Mouse (Mus musculus) limb, embryonic 14.5 days (tissue): ENCODE measurements around the gene Col18a1. TPM values are rescaled to one million over a fixed set of nuclear protein-coding genes. Genes with fewer than 3 reads are reported as not detected.
A peak's percentile ranks its signal among the peaks of the same experiment; 100 is the strongest.

Experiments used
- ATAC-seq: fragments of 200-750 bp; cut with Nextera tagmentation; 2 replicates; pipeline ENCODE4 v1.8.0; 2017; ENCODE audit warnings: low read depth, moderate number of reproducible peaks, moderate TSS enrichment; ENCODE audit not compliant: low FRiP score
- DNase-seq: peaks from one replicate; pipeline ENCODE4 v3.0.0-alpha.2; 2015; ENCODE audit warnings: low spot score
- H3K27ac ChIP-seq: fragments of 300-500 bp; sonication (generic); replicated peaks from 2 replicates; pipeline ENCODE4 v1.5.1; 2014; ENCODE audit warnings: low read depth, mild to moderate bottlenecking, low read length, moderate library complexity, mixed read lengths
- H3K27me3 ChIP-seq: fragments of 300-500 bp; sonication (generic); 2 replicates; pipeline ENCODE4 v1.6.1; 2014; ENCODE audit warnings: low read length, mixed read lengths; ENCODE audit not compliant: control insufficient read depth, insufficient read depth
- H3K36me3 ChIP-seq: fragments of 300-500 bp; sonication (generic); 2 replicates; pipeline ENCODE4 v1.6.1; 2014; ENCODE audit warnings: mild to moderate bottlenecking, low read length, moderate library complexity, mixed read lengths; ENCODE audit not compliant: control insufficient read depth, insufficient read depth
- H3K4me1 ChIP-seq: fragments of 300-500 bp; sonication (generic); 2 replicates; pipeline ENCODE4 v1.6.1; 2014; ENCODE audit warnings: antibody characterized with exemption, low read length, mixed read lengths; ENCODE audit not compliant: control insufficient read depth, insufficient read depth
- H3K4me2 ChIP-seq: fragments of 300-500 bp; sonication (generic); replicated peaks from 2 replicates; pipeline ENCODE4 v1.6.1; 2014; ENCODE audit warnings: low read depth, mild to moderate bottlenecking, low read length, moderate library complexity; ENCODE audit not compliant: severe bottlenecking
- H3K4me3 ChIP-seq: fragments of 300-500 bp; sonication (generic); replicated peaks from 2 replicates; pipeline ENCODE4 v1.5.1; 2014; ENCODE audit warnings: low read length
- H3K9ac ChIP-seq: fragments of 300-500 bp; sonication (generic); 2 replicates; pipeline ENCODE4 v1.6.1; 2014; ENCODE audit warnings: mild to moderate bottlenecking, low read depth, low read length, moderate library complexity; ENCODE audit not compliant: severe bottlenecking
- H3K9me3 ChIP-seq: fragments of 300-500 bp; sonication (generic); 2 replicates; pipeline ENCODE4 v1.6.1; 2016; ENCODE audit warnings: low read length; ENCODE audit not compliant: control insufficient read depth
- POLR2A ChIP-seq: fragments of 200-500 bp; IDR thresholded peaks from 2 replicates; pipeline ENCODE4 v1.8.0; 2012; ENCODE audit warnings: inconsistent platforms, mild to moderate bottlenecking, moderate library complexity, borderline replicate concordance; ENCODE audit not compliant: insufficient read depth, insufficient read length; ENCODE audit errors: extremely low read depth
- WGBS: fragments of 180-500 bp; shearing (Covaris S2); extraction: QIAGEN DNeasy Blood & Tissue Kit; methylation state at CpG from one replicate; pipeline ENCODE4 v1.1.7; 2014; 5-methylcytosine and 5-hydroxymethylcytosine counted together
- polyA plus RNA-seq, 2 experiments: library from polyadenylated mRNA; depleted of rRNA in 1 of 2; stranded (reverse) in 1 of 2; unstranded in 1 of 2; fragments of >200 nt; fragmentation: Nextera tagmentation in 1 of 2; extraction: Ambion mirVana in 1 of 2; gene quantifications; 2 replicates each; pipeline versions ENCODE4 v1.2.1 to v1.2.3; 2012 to 2014

Gene Col18a1
- polyA plus RNA-seq, 2 experiments: 66.4 to 77.8 TPM

GRCm38 (mm10) chr10:77132118-77132517 lies 34.2 kb downstream of the Col18a1 start:
- Histone ChIP-seq H3K4me1 (peaks cover 28% of the 10 kb centered on the region), H3K4me2 (no peak overlapping the region), H3K27ac (peak overlapping the region; percentile 52), H3K36me3 (no peaks in the 10 kb centered on the region), H3K4me3 (no peak overlapping the region), H3K9me3 (no peaks in the 10 kb centered on the region), H3K9ac (no peak overlapping the region), H3K27me3 (no peaks in the 10 kb centered on the region)
- WGBS: 17% methylated on average over 11 of the region's 11 CpGs
- ATAC-seq: peak; percentile 44
- DNase-seq: peak; percentile 38
- no peak for TF ChIP-seq POLR2A

- DNase-seq (no peak), ATAC-seq (no peak)
- no peaks in the 10 kb centered on the region for H3K36me3 ChIP-seq
- peak overlapping the region; percentile 52; the same call in 1 of the 2 replicates for H3K27ac ChIP-seq
- no peak for TF ChIP-seq POLR2A
- no peaks in the 10 kb centered on the region for H3K27me3 ChIP-seq
- H3K9ac ChIP-seq: no peak overlapping the region
- H3K4me3 ChIP-seq: no peak overlapping the region
- no peaks in the 10 kb centered on the region for H3K9me3 ChIP-seq
- WGBS: 25% methylated on average over 6 of the region's 6 CpGs
- H3K4me2 ChIP-seq: no peak overlapping the region
- peaks cover 28% of the 10 kb centered on the region for H3K4me1 ChIP-seq
Observed at GRCm38 (mm10) chr10:77131536-77131935, 34.8 kb downstream of the Col18a1 start.

- 42% methylated on average over 13 of the region's 13 CpGs for WGBS
- Histone ChIP-seq H3K27ac (no peak overlapping the region), H3K36me3 (no peaks in the 10 kb centered on the region), H3K4me1 (peaks cover 28% of the 10 kb centered on the region), H3K9me3 (no peaks in the 10 kb centered on the region), H3K27me3 (no peaks in the 10 kb centered on the region), H3K9ac (no peak overlapping the region), H3K4me3 (no peak overlapping the region), H3K4me2 (no peak overlapping the region)
- TF ChIP-seq POLR2A: peak; percentile 32; the same call in 1 of the 2 replicates
- DNase-seq (peak; percentile 89), ATAC-seq (peak; percentile 35; the same call in 1 of the 2 replicates)
Observed at GRCm38 (mm10) chr10:77130561-77131240, 35.6 kb downstream of the Col18a1 start.

GRCm38 (mm10) chr10:77129637-77130410 lies 36.5 kb downstream of the Col18a1 start:
- H3K36me3 ChIP-seq: no peaks in the 10 kb centered on the region
- peak; percentile 32; the same call in 1 of the 2 replicates for ATAC-seq
- no peak overlapping the region for H3K27ac ChIP-seq
- H3K4me2 ChIP-seq: no peak overlapping the region
- H3K9me3 ChIP-seq: no peaks in the 10 kb centered on the region
- H3K4me1 ChIP-seq: peaks cover 28% of the 10 kb centered on the region
- TF ChIP-seq POLR2A: no peak
- no peaks in the 10 kb centered on the region for H3K27me3 ChIP-seq
- 59% methylated on average over 6 of the region's 6 CpGs for WGBS
- peak; percentile 38 for DNase-seq
- no peak overlapping the region for H3K4me3 ChIP-seq
- H3K9ac ChIP-seq: no peak overlapping the region

GRCm38 (mm10) chr10:77127926-77128325 lies 38.4 kb downstream of the Col18a1 start:
- DNase-seq: no peak

More at GRCm38 (mm10) chr10:77127926-77128325, 38.4 kb downstream of the Col18a1 start:
- Histone ChIP-seq H3K27ac (no peak overlapping the region), H3K4me1 (peaks cover 28% of the 10 kb centered on the region), H3K9me3 (no peaks in the 10 kb centered on the region), H3K27me3 (no peaks in the 10 kb centered on the region), H3K4me2 (no peak overlapping the region), H3K36me3 (no peaks in the 10 kb centered on the region), H3K9ac (no peak overlapping the region), H3K4me3 (no peak overlapping the region)
- 57% methylated on average over 2 of the region's 2 CpGs for WGBS
- no peak for TF ChIP-seq POLR2A
- no peak for ATAC-seq
